ENCODE assay signal across 12 mouse cellular contexts in genomic region chr5:129287481-129287880, GRCm38 (mm10).
A peak's percentile ranks its signal among the peaks of the same experiment; 100 is the strongest.
DNase-seq lines count a peak whose midpoint lies in the region; ATAC-seq and TF ChIP-seq lines count a peak whose summit lies in the region.
"Had no signal": no experiment of that assay in that cellular context is flagged by ENCODE, and none has a peak within 500 bp of the region (broad histone marks: within the 10 kb centered on the region; RNA-seq: fewer than 3 reads in every experiment).

No protein-coding gene starts in this region.

- no peaks in the 10 kb centered on the region for H3K79me2 ChIP-seq in MEL (ENCODE audit: control insufficient read depth, insufficient read depth, low read length, poor library complexity)

- H3K27ac ChIP-seq in kidney, postnatal 0 days = no peak overlapping the region
- H3K27ac ChIP-seq in MEL (ENCODE audit: control insufficient read depth, low read depth, low read length) = no peak overlapping the region
- H3K27ac ChIP-seq: forebrain, embryonic 12.5 days; heart, embryonic 15.5 days; liver, embryonic 15.5 days had no signal

- H3K27me3 ChIP-seq in kidney, postnatal 0 days (ENCODE audit: insufficient read depth, low read length) = no peaks in the 10 kb centered on the region
- H3K27me3 ChIP-seq in MEL (ENCODE audit: control insufficient read depth in 1 of 2, insufficient read depth in 2 of 2, low read length in 2 of 2) = no peaks in the 10 kb centered on the region
- H3K27me3 ChIP-seq: forebrain, embryonic 12.5 days; liver, embryonic 15.5 days had no signal

- no peak overlapping the region for H3K4me2 ChIP-seq in kidney, postnatal 0 days (ENCODE audit: low read length)
- H3K4me2 ChIP-seq: forebrain, embryonic 12.5 days; heart, embryonic 15.5 days; liver, embryonic 15.5 days had no signal

- H3K4me1 ChIP-seq in kidney, postnatal 0 days (replicated peaks; ENCODE audit: insufficient read depth, low read length) = no peaks in the 10 kb centered on the region
- H3K4me1 ChIP-seq in MEL (ENCODE audit: control insufficient read depth in 1 of 2, insufficient read depth in 2 of 2, low read length in 2 of 2) = no peaks in the 10 kb centered on the region
- H3K4me1 ChIP-seq: heart, embryonic 15.5 days; liver, embryonic 15.5 days had no signal

- TF ChIP-seq CTCF in kidney, postnatal 0 days (IDR thresholded peaks at IDR 0.05; ENCODE audit: low read depth) = no peak
- TF ChIP-seq CTCF in MEL (IDR thresholded peaks at IDR 0.05 in 2 of 3, conservative IDR thresholded peaks at IDR 0.05 in 1 of 3; ENCODE audit: control insufficient read depth in 1 of 3, insufficient read depth in 1 of 3, low read depth in 2 of 3, low read length in 3 of 3, poor library complexity in 1 of 3, severe bottlenecking in 1 of 3) = no peak

- 7% methylated on average over 8 of the region's 8 CpGs for WGBS in kidney, postnatal 0 days

- peak; percentile 89 for DNase-seq in kidney, postnatal 0 days (ENCODE audit: low spot score)
- DNase-seq in kidney, adult 11 months = no peak
- DNase-seq in MEL (ENCODE audit: low read depth, low spot score) = peak; percentile 14
- peak; percentile 6 for DNase-seq in c-Kit-positive CD71-positive TER-119-negative erythroid progenitor cells, embryonic 14.5 days (ENCODE audit: low read depth)
- DNase-seq in spleen, postnatal 4 days (ENCODE audit: low spot score in 2 of 2) = no peak
- DNase-seq: cerebellum, adult 2 months; right cerebral cortex, postnatal 25 days had no signal

- H3K4me3 ChIP-seq in kidney, postnatal 0 days (replicated peaks; ENCODE audit: low read depth, low read length) = no peak overlapping the region
- no peak overlapping the region for H3K4me3 ChIP-seq in MEL (ENCODE audit: control insufficient read depth in 1 of 2, insufficient read depth in 1 of 2, low read depth in 2 of 2, low read length in 2 of 2)
- H3K4me3 ChIP-seq: forebrain, embryonic 12.5 days; heart, embryonic 15.5 days; liver, embryonic 15.5 days had no signal

- no peaks in the 10 kb centered on the region for H3K36me3 ChIP-seq in kidney, postnatal 0 days (ENCODE audit: insufficient read depth, low read length)
- no peaks in the 10 kb centered on the region for H3K36me3 ChIP-seq in MEL (ENCODE audit: control insufficient read depth in 1 of 2, insufficient read depth in 2 of 2, low read length in 2 of 2)
- H3K36me3 ChIP-seq: forebrain, embryonic 12.5 days; heart, embryonic 15.5 days; liver, embryonic 15.5 days had no signal

- TF ChIP-seq RAD21 in MEL (IDR thresholded peaks at IDR 0.05; ENCODE audit: low read depth, low read length) = no peak

- no peaks in the 10 kb centered on the region for H3K9me3 ChIP-seq in kidney, postnatal 0 days (replicated peaks; ENCODE audit: low read length)
- H3K9me3 ChIP-seq in MEL (replicated peaks; ENCODE audit: insufficient read depth, low read length) = no peaks in the 10 kb centered on the region
- H3K9me3 ChIP-seq: forebrain, embryonic 12.5 days; heart, embryonic 15.5 days; liver, embryonic 15.5 days had no signal

- no peak overlapping the region for H3K9ac ChIP-seq in kidney, postnatal 0 days (ENCODE audit: low read depth, low read length)
- no peak overlapping the region for H3K9ac ChIP-seq in MEL (ENCODE audit: control insufficient read depth, low read depth, low read length, poor library complexity, severe bottlenecking)
- H3K9ac ChIP-seq: forebrain, embryonic 12.5 days; heart, embryonic 15.5 days; liver, embryonic 15.5 days had no signal

- peak; percentile 49; the same call in 1 of the 2 replicates for ATAC-seq in kidney, postnatal 0 days (replicated peaks; ENCODE audit: low FRiP score, low read depth)
- peak; percentile 59; the same call in 1 of the 2 replicates for ATAC-seq in megakaryocyte-erythroid progenitor cell, adult 5-6 weeks (replicated peaks; ENCODE audit: low FRiP score, low TSS enrichment, poor library complexity, severe bottlenecking)
- ATAC-seq in granulocyte monocyte progenitor cell, adult 5-6 weeks (replicated peaks; ENCODE audit: poor library complexity, severe bottlenecking) = no peak

- TF ChIP-seq EP300 in MEL (IDR thresholded peaks at IDR 0.05; ENCODE audit: low read depth in 1 of 2, low read length in 2 of 2) = no peak

- TF ChIP-seq POLR2A in MEL (IDR thresholded peaks at IDR 0.05; ENCODE audit: control insufficient read depth in 1 of 2, insufficient read depth in 1 of 2, low read depth in 1 of 2, low read length in 2 of 2, poor library complexity in 1 of 2) = no peak

TF ChIP-seq in MEL, 35 proteins besides CTCF, POLR2A, EP300 and RAD21:
- no peak for TF ChIP-seq BHLHE40 (IDR thresholded peaks at IDR 0.05; ENCODE audit: borderline replicate concordance, low read depth, low read length)
- no peak for TF ChIP-seq MAFK (IDR thresholded peaks at IDR 0.05; ENCODE audit: borderline replicate concordance, low read depth, low read length)
- TF ChIP-seq TBP (IDR thresholded peaks at IDR 0.05; ENCODE audit: low read depth, low read length) = no peak
- TF ChIP-seq KAT2A (conservative IDR thresholded peaks at IDR 0.05; ENCODE audit: low read depth, low read length) = no peak
- no peak for TF ChIP-seq ELF1 (IDR thresholded peaks at IDR 0.05; ENCODE audit: low read depth, low read length)
- no peak for TF ChIP-seq MAX (IDR thresholded peaks at IDR 0.05; ENCODE audit: low read length)
- no peak for TF ChIP-seq NELFE (IDR thresholded peaks at IDR 0.05; ENCODE audit: low read depth, low read length)
- TF ChIP-seq ZC3H11A (IDR thresholded peaks at IDR 0.05; ENCODE audit: low read depth, low read length) = no peak
- TF ChIP-seq E2F4 (IDR thresholded peaks at IDR 0.05; ENCODE audit: borderline replicate concordance, low read depth, low read length) = no peak
TF ChIP-seq in MEL: peak in this region for 0.

Comparison
In these comparisons a context has a peak if more than half of its experiments do, and no peak if none do; other contexts are left out.
1. DNase-seq: peak in kidney, postnatal 0 days (single experiment), MEL (single experiment) and c-Kit-positive CD71-positive TER-119-negative erythroid progenitor cells, embryonic 14.5 days (single experiment); none in kidney, adult 11 months (single experiment) and spleen, postnatal 4 days (0 of 2).